Mouse (Mus musculus): ENCODE measurements around the gene Zfp991. TPM values are rescaled to one million over a fixed set of nuclear protein-coding genes. Genes with fewer than 3 reads are reported as not detected.
"Not testable (repeated sequence)": the region's sequence is repeated elsewhere in the genome, so short reads cannot be mapped to it uniquely, and the experiment has no call there.

Zfp991 gene
- polyA plus RNA-seq, 1 experiment from 2014 or later = 3.3 TPM

DNA sequence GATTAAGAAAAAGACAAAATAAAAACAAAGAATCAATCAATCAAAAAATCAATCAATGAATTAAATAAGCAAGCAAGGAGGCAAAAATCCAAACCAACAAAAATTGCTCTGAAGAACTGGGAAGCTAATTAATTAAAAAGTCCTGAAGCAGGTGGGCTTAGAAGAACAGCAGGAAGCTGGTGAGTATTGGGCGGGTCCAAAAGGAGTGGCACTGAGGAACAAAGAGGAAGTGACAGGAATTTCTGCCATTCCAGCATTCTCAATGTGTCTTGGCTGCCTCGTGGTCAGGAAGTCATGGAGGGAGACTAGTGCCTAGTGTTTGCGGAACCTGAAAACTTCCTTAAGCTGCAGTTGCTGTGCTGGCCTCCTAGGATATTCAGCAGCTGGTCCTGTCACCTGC lies 98.2 kb downstream of the Zfp991 start:
- H3K4me3 ChIP-seq (replicated peaks); ATAC-seq; H3K27me3 ChIP-seq; H3K36me3 ChIP-seq; H3K4me1 ChIP-seq (replicated peaks); H3K4me2 ChIP-seq (replicated peaks); H3K9ac ChIP-seq (replicated peaks); H3K27ac ChIP-seq: not testable (repeated sequence)
- WGBS = 80% methylated on average over 3 of the region's 3 CpGs
- H3K9me3 ChIP-seq = peaks cover 38% of the 10 kb centered on the region

Other genes with a start within 250 kb of the Zfp991 start
- gene Gm21411, start 222.4 kb upstream of the Zfp991 start, polyA plus RNA-seq (2015; fragmentation: Nextera tagmentation; extraction: Ambion mirVana) = not detected in 2 replicates
- gene Zfp989, start 160.1 kb upstream of the Zfp991 start, polyA plus RNA-seq (2015; fragmentation: Nextera tagmentation; extraction: Ambion mirVana) = not detected in 2 replicates
- gene Rex2, start 110.2 kb upstream of the Zfp991 start, polyA plus RNA-seq (2015; fragmentation: Nextera tagmentation; extraction: Ambion mirVana) = not detected in 2 replicates
- 0.14 TPM in 1 of 2 replicates, not detected in the other for gene Zfp988, start 173.6 kb downstream of the Zfp991 start, polyA plus RNA-seq (2015; fragmentation: Nextera tagmentation; extraction: Ambion mirVana)
- gene Zfp978, start 229.3 kb downstream of the Zfp991 start, polyA plus RNA-seq (2015; fragmentation: Nextera tagmentation; extraction: Ambion mirVana) = 0.13 TPM in 1 of 2 replicates, not detected in the other